Mouse (Mus musculus) mature B cell (primary cell): Measurements from ENCODE around the gene Slc35f1.
"Not testable (repeated sequence)": the region's sequence is repeated elsewhere in the genome, so short reads cannot be mapped to it uniquely, and the experiment has no call there.

Experiments
- in situ Hi-C: fragments of 300-500 bp; cut with MboI; formaldehyde crosslinking; loops from 2 replicates; pipeline ENCODE4 v1.14.3; 2019

The Slc35f1 gene

GRCm38 (mm10) chr10:52787075-52787474 is 96.7 kb downstream of the Slc35f1 start:
- in situ Hi-C loops = no loop called here

DNA sequence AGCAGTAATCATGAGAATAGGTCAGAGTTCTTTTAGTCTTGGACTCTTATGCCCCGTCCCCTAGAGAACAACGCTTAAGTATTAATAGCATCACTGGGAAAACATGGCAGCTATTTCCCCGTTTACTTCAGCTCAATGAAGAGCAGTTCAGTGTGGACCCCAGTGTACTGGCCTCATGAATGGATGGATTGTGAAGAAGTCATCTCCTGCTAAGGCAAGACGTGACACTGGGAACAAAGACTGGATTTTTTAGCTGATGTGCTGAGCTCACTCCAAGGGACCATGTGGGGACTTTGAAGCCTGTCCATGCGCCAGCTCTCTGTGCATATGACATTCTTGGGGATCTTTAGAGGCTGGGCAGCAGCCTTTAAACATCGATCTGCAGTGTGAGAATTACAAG is 101.2 kb downstream of the Slc35f1 start:
- in situ Hi-C loops = no loop called here

DNA sequence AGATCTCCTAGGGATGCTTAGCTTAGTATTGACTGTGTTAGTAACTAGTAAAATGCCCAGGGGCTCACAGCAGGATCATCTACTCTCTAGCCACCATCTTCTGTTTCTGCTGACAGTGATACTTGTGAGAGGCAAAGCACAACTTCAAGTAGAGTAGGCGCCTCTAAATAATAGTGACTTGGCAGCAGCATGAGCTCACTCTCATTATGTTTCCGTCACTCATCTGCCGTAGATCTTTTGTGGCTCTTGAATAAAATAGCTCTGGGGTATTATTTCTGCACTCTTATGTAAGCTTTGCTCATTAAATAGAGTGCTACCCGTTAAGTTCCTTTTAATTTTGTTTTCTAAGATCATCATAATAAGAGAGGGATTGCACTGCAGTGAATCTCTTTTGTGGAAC is 107.1 kb downstream of the Slc35f1 start:
- in situ Hi-C loops = no loop called here

DNA sequence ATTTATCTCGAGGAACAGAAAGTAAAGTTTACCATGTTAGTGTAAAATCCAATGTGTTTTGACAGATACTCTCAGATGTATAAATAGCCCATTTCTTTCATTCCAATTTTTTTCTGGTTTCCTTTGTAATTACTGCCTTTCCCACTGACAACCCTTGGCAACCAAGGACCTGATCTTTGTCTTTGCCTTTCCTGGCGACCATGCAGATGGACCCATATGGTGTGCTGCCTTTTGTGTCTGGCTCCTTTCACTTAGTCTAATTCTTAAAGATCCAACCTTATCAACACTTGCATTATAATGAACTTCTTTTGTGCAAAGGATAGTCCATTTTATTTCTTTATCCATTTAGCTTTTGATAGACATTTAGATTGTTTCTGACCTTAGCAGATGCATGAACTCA is 117.5 kb downstream of the Slc35f1 start:
- in situ Hi-C loops = no loop called here

DNA sequence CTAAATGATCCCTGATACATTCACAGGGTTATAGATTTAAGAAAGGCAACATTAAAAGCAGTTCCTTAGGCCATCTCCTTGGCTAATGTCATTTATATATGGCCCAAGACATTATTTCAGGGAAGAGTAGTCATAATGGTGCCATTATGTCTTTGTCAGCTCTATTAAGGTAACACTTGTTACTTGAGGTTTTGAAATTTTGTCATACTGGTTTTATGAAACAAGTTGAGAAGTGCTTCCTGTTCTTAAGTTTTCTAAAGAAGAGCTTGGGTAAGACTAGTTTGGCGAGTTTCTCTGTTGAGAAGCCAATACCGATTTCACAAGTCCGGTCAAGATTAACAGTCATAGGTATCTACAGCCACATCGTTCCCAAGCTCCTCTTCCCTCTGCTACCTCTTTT is 122.5 kb downstream of the Slc35f1 start:
- in situ Hi-C loops = no loop called here

GRCm38 (mm10) chr10:52814358-52814757 is 124.0 kb downstream of the Slc35f1 start:
- in situ Hi-C loops = no loop called here

- in situ Hi-C loops = no loop called here
Measured at GRCm38 (mm10) chr10:52819661-52820060, 129.3 kb downstream of the Slc35f1 start.

- in situ Hi-C loops = no loop called here
Measured at GRCm38 (mm10) chr10:52822909-52823308, 132.6 kb downstream of the Slc35f1 start.

- in situ Hi-C loops = no loop called here
Measured at GRCm38 (mm10) chr10:52825746-52826145, 135.4 kb downstream of the Slc35f1 start.

DNA sequence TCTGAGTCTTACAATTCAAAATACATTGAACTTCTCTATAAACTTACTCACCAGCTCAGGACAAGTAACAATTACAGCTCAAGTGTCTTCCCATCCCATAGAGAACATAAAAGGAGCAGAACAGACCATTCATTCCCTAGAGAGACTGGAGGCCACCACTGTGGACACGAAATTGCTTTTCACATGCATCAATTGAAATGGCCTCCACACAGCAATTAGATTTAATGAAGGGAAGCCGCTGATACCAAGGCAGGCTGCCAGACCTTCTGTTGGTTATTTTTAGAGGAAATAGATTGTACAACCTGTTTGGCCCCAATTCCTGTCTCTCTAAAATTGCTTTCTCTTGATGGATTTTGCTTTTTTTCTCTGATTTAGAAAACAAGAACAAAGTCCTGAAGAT is 150.5 kb downstream of the Slc35f1 start:
- in situ Hi-C loops = no loop called here

DNA sequence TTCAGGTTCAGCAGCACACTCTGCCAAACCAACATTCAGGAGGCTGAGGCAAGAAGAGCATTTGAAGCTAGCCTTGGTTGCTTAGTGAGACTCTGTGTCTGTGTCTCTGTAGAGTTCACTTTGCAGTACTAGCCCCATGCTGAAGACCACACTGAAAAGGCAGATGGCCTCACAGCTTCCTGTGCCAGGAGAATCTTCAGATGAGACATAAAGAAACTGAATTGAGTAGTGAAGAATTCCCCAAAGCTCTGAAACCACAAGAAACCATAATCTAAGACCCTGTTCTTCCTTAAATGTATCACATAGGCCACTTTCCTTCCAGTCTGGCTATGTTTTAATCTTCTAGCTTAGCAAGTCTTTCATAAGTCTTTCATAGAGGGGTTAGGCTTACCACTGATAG is 161.7 kb downstream of the Slc35f1 start:
- in situ Hi-C loops = no loop called here

DNA sequence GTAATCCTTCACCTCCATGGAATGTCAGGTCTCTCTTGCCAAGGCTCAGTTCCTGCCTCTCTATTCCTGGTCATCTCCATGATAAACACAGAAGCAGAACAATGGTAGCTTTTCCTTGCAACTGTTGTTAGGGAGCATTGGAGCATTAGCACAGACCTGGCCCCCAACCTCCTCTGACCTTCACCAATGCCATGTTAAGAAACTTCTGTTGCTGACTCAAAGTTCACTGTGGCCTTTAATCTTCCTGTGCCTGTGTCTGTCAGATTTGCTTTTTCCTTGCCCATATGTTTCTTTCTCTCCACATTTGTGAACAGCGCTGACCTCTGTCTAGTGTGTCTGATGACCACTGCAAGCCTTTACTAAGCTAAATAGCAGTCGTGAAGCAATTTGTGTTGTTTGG is 170.5 kb downstream of the Slc35f1 start:
- in situ Hi-C loops = no loop called here

DNA sequence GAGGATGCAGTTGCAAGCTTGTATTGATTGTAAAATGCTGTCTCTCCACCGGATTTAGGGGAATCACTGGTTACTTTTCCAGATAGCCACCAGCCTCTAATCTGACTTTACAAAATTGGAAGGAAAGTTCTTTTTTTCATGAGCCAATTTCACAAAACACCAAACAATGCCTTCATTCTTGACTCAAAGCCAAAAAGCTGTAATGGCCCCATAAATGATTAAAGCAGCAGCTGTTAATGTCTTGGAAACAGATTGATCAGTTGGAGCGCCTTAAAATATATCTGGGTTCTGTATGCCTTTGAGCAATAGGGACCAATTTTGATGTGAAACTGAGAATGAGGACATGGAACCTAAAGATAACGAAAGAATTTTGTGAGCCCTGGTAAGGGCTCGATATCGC is 174.6 kb downstream of the Slc35f1 start:
- in situ Hi-C loops = no loop called here

- in situ Hi-C loops = no loop called here
Measured at GRCm38 (mm10) chr10:52871110-52871509, 180.8 kb downstream of the Slc35f1 start.

GRCm38 (mm10) chr10:52874133-52874532 is 183.8 kb downstream of the Slc35f1 start:
- in situ Hi-C loops = no loop called here

GRCm38 (mm10) chr10:52874712-52875111 is 184.4 kb downstream of the Slc35f1 start:
- in situ Hi-C loops = no loop called here

- in situ Hi-C loops = no loop called here
Measured at GRCm38 (mm10) chr10:52877263-52878021, 187.1 kb downstream of the Slc35f1 start.

DNA sequence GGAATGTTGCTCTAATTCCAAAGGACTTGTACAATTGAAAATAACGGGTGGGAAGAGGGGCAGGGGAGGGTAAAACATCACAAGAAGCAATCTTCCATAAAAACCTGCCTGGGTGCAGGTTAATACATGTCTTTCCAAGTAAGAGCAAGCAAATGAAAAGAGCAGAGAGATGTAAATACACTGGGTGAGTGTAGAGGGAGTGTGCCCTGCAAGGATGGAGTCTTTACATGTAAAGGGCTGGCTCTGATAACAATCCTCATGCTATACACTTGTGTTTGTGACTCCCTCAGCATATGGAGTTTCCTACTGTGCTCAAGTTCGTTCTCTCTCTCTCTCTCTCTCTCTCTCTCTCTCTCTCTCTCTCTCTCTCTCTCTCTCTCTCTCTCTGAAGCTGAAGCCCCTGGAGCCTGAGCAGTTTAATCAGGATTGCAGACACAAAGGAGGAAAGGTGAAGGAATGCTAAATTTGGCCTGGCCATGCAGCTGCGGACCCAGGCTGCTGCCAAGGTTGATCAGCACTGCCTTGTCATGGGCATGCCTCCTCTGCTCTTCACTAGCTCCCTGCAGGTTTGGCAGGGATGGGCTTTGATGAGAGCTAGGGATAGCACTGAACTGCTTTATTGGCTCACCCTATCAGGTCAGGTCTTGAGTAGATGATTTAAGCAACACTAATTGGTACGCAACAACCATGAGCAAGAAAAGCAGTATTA is 187.9 kb downstream of the Slc35f1 start:
- in situ Hi-C loops = no loop called here

DNA sequence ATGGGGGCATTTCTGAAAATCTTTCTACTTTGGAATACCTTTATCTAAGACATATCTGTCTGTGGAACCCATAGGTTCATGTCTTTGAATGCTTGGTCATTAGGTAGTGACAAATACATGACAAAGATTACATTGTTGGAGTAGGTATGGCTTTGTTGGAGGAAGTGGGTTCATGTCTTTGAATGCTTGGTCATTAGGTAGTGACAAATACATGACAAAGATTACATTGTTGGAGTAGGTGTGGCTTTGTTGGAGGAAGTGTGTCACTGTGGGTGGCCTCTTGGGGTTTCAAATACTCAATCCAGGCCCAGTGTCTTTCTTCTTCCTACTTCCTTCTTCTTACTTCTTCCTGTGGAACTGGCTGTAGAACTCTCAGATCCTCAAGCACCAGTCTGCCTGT is 206.4 kb downstream of the Slc35f1 start:
- in situ Hi-C loops = not testable (repeated sequence)

GRCm38 (mm10) chr10:52904914-52905313 is 214.6 kb downstream of the Slc35f1 start:
- in situ Hi-C loops = no loop called here

DNA sequence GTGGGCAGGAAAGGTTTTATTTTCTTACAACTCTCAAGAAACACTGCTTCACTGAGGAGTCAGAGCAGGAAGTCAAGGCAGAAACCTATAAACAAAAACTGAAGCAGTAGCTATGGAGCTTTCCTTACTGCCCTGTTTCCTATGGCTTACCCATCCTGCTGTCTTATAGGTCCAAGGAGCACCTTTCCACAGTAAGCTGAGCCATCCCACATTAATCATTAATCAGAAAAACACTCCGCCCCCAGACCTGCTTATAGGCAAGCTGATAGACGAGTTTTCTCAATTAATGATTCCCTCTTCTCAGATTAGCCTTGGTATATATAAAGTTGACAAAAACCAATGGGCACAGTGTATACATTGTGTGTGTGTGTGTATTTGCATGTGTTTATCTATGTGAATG is 221.4 kb downstream of the Slc35f1 start:
- in situ Hi-C loops = no loop called here

- in situ Hi-C loops = no loop called here
Measured at GRCm38 (mm10) chr10:52918715-52919114, 228.4 kb downstream of the Slc35f1 start.

DNA sequence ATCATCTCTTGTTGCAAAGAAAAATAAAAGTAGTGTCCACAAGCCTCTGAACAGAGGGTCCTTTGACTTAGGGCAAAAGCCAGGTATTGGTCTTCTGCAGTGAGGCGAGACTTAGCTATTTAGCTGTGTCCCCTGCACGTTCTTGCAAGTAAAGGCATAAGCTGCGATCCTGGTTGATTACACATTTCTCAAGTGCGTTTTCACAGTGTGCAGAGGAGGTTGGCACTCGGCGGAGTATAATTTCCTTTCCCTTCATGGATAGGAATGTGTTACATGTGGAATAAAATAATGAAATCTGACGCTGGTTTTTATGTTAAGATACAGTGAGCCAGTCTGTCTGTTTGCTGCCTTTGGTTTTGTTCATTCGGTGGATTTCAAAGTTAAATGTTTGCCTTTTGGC is 232.8 kb downstream of the Slc35f1 start:
- in situ Hi-C loops = no loop called here

DNA sequence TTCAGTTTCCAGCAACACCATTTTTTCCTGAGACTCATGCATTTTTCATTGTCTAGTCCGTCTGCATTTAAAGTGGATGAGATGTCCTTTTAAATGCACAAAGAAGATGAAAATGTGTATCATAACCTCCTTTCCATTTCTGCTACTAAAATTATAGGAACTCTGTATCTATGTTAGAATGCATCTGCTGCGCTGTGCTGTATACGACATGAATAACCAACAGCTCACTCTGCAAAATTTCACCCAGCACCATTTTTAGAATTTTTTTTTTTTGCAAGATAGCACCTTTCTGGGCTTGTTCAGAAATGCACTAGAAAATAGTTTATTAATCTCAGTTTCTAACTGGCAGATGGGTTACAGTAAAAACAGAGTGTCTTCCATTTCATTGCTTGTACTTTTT is 236.0 kb downstream of the Slc35f1 start:
- in situ Hi-C loops = no loop called here
